Mouse (Mus musculus) E14TG2a.4 (cell line): Measurements from ENCODE around the gene Ccdc137.

Source experiments
- CTCF ChIP-seq: conservative IDR thresholded peaks from 2 replicates; pipeline ENCODE4 v1.5.1; 2014; ENCODE audit warnings: low read length
- POU5F1 ChIP-seq: IDR thresholded peaks from 2 replicates; pipeline ENCODE4 v1.6.1; 2014; ENCODE audit warnings: low read length, borderline replicate concordance

DNA sequence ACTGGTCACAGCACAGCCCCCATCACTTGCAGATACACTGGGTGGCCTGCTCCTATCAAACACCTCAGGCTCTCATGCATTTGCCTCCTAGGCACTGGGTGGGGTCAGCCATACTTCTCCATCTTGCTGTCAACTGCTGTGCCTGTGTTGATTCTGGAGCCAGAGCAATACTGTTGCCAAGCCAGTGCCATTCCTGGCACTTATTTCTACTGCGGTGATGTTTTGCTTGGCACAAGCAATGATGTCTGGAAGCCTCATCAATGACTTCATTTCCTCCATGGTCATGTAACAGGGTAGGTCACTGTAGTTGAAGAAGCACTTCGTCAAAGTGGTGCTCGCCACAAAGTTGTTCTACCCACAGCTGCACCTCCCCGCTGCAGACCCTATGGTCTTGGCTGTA lies 7.6 kb downstream of the Ccdc137 start:
- no peak for TF ChIP-seq POU5F1
- no peak for TF ChIP-seq CTCF
